Mouse (Mus musculus): Measurements from ENCODE around the gene Btbd35f23. TPM values are rescaled to one million over a fixed set of nuclear protein-coding genes. Genes with fewer than 3 reads are reported as not detected.
"Not testable (repeated sequence)": the region's sequence is repeated elsewhere in the genome, so short reads cannot be mapped to it uniquely, and the experiment has no call there.

Gene Btbd35f23
- total RNA-seq (2021) = not detected

- DNase-seq = not testable (repeated sequence)
These were observed at the start of gene Btbd35f23 for GRCm38 (mm10) chrX:3076575-3076974. Btbd35f23 (plus strand) TSS chrX:3076875.

Other genes starting within 250 kb of the Btbd35f23 start
- not detected for gene Btbd35f24, start 119.0 kb downstream of the Btbd35f23 start, total RNA-seq (2021)